Mouse (Mus musculus) embryonic stem cell, embryonic (primary cell): ENCODE data around the gene Htr1a.

Source experiments
- CTCF ChIA-PET, 4 experiments: fragments of 300-600 bp in 2 of 4; fragments of 350-600 bp in 2 of 4; sonication (Branson Sonifier 250); formaldehyde crosslinking; loops; one replicate each; lab custom pipeline; 2022; ENCODE audit warnings: inconsistent platforms in 2 of 4; lab: Charles Lee
- POLR2A ChIA-PET, 4 experiments: fragments of 300-600 bp in 2 of 4; fragments of 350-600 bp in 2 of 4; sonication (Branson Sonifier 250); formaldehyde crosslinking; loops; one replicate each; lab custom pipeline; 2022; ENCODE audit warnings: antibody characterized with exemption in 4 of 4, inconsistent platforms in 1 of 4; lab: Charles Lee

Htr1a gene

DNA sequence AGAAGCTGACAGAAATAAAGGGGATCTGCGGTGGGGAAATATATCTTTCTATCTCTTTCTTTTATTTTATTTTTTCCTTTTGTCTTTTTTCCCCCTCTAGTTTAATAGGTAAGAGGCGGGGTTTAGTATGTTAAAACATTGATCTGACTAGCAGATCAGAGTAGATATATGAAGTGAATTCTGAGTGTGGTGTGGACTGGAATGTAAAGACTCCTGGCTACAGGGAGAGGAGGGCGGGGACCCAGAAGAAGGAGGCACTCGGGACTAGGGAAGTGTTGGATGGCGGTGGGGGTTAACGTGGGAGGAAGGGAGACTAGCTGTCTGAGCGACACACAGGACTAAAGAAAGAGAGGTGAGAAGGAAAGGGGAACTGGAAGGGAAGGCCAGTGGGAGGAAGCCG lies at the start of gene Htr1a:
TSS of gene Htr1a (plus strand) at position 301 of the 400 bp plus-strand sequence.
- ChIA-PET CTCF (interaction anchor here in 1 of 4 experiments (1.3 kb wide), 1 partner anchor 9 kb away, joined by 4 read pairs; no protein-coding TSS in a partner anchor), POLR2A (no interaction called here)

DNA sequence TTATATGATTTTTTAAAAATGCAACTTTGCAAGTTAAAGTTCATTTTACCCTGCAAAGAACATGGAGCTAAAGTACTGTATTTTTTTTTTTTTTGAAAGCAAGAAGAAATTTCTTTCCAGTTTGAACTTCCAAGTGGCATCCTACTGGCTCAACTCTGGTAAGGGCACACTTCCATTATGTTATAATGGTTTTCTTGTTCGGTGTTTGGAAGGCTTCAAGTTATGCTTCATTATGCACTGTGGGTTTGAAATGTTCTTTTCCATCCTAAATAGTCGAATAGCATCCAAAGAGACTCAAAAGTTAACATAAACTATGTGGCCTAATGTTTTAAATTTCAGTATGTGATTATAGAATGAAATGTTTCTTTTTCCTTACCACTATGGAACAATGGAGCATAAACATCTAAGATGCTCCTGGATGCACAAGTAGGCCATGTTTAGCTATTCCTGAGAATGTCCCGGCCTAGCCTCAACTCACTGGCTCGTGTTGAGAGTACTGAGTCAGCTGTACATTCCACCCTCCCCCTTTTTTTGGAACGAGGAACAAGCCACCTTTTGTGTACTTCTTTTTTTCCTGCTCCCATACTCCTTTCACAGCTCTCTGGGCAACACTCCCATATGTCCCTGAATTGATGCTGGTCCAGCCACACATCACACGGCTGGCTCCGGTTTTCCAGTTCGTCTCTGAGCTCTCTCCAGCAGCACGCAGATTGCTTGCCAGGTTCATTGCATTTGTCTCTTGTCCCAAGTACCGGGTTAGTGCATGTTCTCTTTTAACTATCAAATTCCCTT lies 31.7 kb upstream of the Htr1a start:
- ChIA-PET CTCF (no interaction called here), POLR2A (no interaction called here)

GRCm38 (mm10) chr13:105412327-105412722 lies 31.1 kb upstream of the Htr1a start:
- CTCF ChIA-PET: no interaction called here
- POLR2A ChIA-PET: no interaction called here

- POLR2A ChIA-PET: no interaction called here
- CTCF ChIA-PET: interaction anchor here in 1 of 4 experiments (1.0 kb wide), 1 partner anchor 9 kb away, joined by 3 read pairs; no protein-coding TSS in a partner anchor
Observed at GRCm38 (mm10) chr13:105433141-105433540, 10.3 kb upstream of the Htr1a start.

DNA sequence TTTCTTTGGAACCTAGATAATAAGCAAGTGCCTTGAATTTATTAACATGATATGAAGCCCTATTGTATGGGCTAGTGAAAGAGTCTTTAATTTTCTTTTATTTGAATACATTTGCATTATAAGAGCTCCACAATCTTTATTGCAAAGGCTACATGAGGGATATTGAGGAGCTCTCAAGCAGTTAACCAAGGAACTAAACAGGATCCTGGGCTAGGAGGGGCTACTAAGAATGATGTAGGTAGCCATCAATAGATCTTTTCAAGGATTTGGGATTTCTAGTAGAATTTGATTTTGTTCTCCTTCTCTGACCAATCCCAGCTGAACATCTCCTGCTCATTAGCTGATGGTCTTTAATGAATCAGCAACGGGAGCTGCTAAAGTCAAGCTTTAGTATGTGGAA lies 9.8 kb upstream of the Htr1a start:
- POLR2A ChIA-PET: no interaction called here
- CTCF ChIA-PET: interaction anchor here in 1 of 4 experiments (1.0 kb wide), 1 partner anchor 9 kb away, joined by 3 read pairs; no protein-coding TSS in a partner anchor

GRCm38 (mm10) chr13:105442576-105442975 lies 863 bp upstream of the Htr1a start:
- CTCF ChIA-PET: interaction anchor here in 2 of 4 experiments (0.6 to 1.3 kb wide), 5 partner anchors 9 to 1420 kb away, joined by 3 to 4 read pairs (median 3); no protein-coding TSS in a partner anchor
- POLR2A ChIA-PET: no interaction called here

GRCm38 (mm10) chr13:105443871-105444237 lies 415 bp downstream of the Htr1a start:
- CTCF ChIA-PET: no interaction called here
- POLR2A ChIA-PET: no interaction called here

GRCm38 (mm10) chr13:105444238-105444894 lies 927 bp downstream of the Htr1a start:
- POLR2A ChIA-PET: no interaction called here
- CTCF ChIA-PET: no interaction called here

DNA sequence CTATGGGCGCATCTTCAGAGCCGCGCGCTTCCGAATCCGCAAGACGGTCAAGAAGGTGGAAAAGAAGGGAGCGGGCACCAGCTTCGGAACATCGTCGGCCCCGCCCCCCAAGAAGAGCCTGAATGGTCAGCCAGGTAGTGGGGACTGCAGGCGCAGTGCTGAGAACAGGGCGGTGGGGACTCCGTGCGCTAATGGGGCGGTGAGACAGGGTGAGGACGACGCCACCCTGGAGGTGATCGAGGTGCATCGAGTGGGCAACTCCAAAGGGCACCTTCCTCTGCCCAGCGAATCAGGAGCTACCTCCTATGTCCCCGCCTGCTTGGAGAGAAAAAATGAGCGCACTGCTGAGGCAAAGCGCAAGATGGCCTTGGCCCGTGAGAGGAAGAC lies 1.4 kb downstream of the Htr1a start:
- CTCF ChIA-PET: no interaction called here
- POLR2A ChIA-PET: no interaction called here

GRCm38 (mm10) chr13:105446239-105446638 lies 2.8 kb downstream of the Htr1a start:
- ChIA-PET CTCF (no interaction called here), POLR2A (no interaction called here)

- CTCF ChIA-PET: no interaction called here
- POLR2A ChIA-PET: no interaction called here
Observed at GRCm38 (mm10) chr13:105447695-105448094, 4.3 kb downstream of the Htr1a start.

GRCm38 (mm10) chr13:105451536-105451935 lies 8.1 kb downstream of the Htr1a start:
- ChIA-PET POLR2A (no interaction called here), CTCF (no interaction called here)
